Mouse (Mus musculus) hindbrain, postnatal 0 days (tissue): ENCODE measurements at regions not wholly inside any gene's neighbourhood (a gene's known extent, or its start where the extent isn't known, plus 50 kb on each side); places are given as distances from the start of the nearest gene placed in this dataset.

Experiments
- ATAC-seq: fragments of 200-750 bp; cut with Nextera tagmentation; 2 replicates; pipeline ENCODE4 v1.8.0; 2017; ENCODE audit warnings: mild to moderate bottlenecking, moderate TSS enrichment, moderate library complexity
- DNase-seq: peaks from one replicate; pipeline ENCODE4 v3.0.0-alpha.2; 2015; ENCODE audit warnings: low spot score
- H3K27ac ChIP-seq: fragments of 300-500 bp; sonication (generic); 2 replicates; pipeline ENCODE4 v1.5.1; 2014; ENCODE audit warnings: mild to moderate bottlenecking
- H3K27me3 ChIP-seq: fragments of 300-500 bp; sonication (generic); 2 replicates; pipeline ENCODE4 v1.6.1; 2014; ENCODE audit warnings: low read length, mixed read lengths; ENCODE audit not compliant: insufficient read depth
- H3K36me3 ChIP-seq: fragments of 300-500 bp; sonication (generic); 2 replicates; pipeline ENCODE4 v1.6.1; 2014; ENCODE audit warnings: low read length, mixed read lengths; ENCODE audit not compliant: insufficient read depth
- H3K4me1 ChIP-seq: fragments of 300-500 bp; sonication (generic); 2 replicates; pipeline ENCODE4 v1.6.1; 2014; ENCODE audit warnings: antibody characterized with exemption, low read length, mixed read lengths; ENCODE audit not compliant: insufficient read depth
- H3K4me2 ChIP-seq: fragments of 300-500 bp; sonication (generic); 2 replicates; pipeline ENCODE4 v1.6.1; 2014; ENCODE audit warnings: low read depth, mild to moderate bottlenecking, low read length, moderate library complexity, mixed read lengths
- H3K4me3 ChIP-seq: fragments of 300-500 bp; sonication (generic); 2 replicates; pipeline ENCODE4 v1.5.1; 2014; ENCODE audit warnings: low read length
- H3K9ac ChIP-seq: fragments of 300-500 bp; sonication (generic); replicated peaks from 2 replicates; pipeline ENCODE4 v1.6.1; 2014; ENCODE audit warnings: mild to moderate bottlenecking, low read length, moderate library complexity, mixed read lengths
- H3K9me3 ChIP-seq: fragments of 300-500 bp; sonication (generic); 2 replicates; pipeline ENCODE4 v1.6.1; 2016; ENCODE audit warnings: low read length, mixed read lengths
- CTCF ChIP-seq: IDR thresholded peaks from 2 replicates; pipeline ENCODE4 v1.5.1; 2016; ENCODE audit warnings: antibody characterized with exemption, control low read depth, low read depth
- WGBS: fragments of 180-500 bp; shearing (Covaris S2); extraction: QIAGEN DNeasy Blood & Tissue Kit; methylation state at CpG from one replicate; pipeline ENCODE4 v1.1.7; 2014; 5-methylcytosine and 5-hydroxymethylcytosine counted together

DNA sequence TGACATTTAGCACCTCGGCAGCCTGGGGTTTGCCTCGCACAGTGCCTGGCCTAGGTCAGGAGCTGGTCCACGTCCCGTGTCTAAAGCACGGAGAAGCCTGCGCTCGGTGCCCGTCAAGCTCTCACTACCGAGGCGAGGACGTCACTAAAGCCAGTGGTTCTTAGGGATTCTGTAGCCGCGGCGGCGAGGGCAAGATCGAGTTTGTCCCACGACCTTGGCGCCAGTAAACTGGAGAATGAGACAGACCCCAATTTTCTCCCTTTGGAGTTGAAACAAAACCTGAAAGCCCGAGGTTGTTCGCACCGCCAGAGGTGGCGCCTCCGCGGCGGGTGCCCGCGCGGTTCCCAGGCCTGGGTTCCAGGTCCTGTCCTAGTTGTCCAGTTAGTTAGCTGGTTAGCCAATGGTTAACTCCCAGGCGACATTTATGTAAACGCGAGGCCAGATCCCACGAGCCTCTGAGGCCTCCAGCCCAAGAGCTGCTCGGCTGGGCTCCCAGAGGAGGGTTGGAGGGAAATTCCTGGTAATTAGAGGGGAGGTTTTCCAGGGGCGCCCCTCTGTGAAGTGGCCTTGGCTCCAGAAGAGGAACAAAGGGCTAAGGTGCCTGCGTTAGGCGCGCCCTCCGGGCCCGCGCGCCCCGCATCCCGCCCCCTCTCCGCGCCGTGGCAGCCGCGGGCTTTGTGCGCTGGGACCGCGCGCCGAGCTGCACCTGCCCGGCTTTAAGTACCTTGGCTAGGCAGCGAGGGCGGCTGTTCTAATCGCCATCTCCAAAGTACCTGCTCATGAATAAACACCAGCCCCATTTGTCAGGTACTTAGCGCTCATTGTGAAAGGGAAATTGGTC, 74.0 kb downstream of the Rhcg start:
- peaks cover 9% of the 10 kb centered on the region; the same call in 1 of the 2 replicates for H3K4me1 ChIP-seq
- no peaks in the 10 kb centered on the region for H3K36me3 ChIP-seq
- WGBS = 2% methylated on average over 58 of the region's 58 CpGs
- H3K4me3 ChIP-seq = peak overlapping the region; percentile 37
- H3K27ac ChIP-seq = peak overlapping the region; percentile 88
- peak; percentile 63 for DNase-seq
- no peaks in the 10 kb centered on the region; the same call in 1 of the 2 replicates for H3K27me3 ChIP-seq
- H3K9me3 ChIP-seq = no peaks in the 10 kb centered on the region
- peak overlapping the region; percentile 61 for H3K4me2 ChIP-seq
- H3K9ac ChIP-seq = peak overlapping the region; percentile 59
- TF ChIP-seq CTCF = peak; percentile 29
- ATAC-seq = peak; percentile 24

DNA sequence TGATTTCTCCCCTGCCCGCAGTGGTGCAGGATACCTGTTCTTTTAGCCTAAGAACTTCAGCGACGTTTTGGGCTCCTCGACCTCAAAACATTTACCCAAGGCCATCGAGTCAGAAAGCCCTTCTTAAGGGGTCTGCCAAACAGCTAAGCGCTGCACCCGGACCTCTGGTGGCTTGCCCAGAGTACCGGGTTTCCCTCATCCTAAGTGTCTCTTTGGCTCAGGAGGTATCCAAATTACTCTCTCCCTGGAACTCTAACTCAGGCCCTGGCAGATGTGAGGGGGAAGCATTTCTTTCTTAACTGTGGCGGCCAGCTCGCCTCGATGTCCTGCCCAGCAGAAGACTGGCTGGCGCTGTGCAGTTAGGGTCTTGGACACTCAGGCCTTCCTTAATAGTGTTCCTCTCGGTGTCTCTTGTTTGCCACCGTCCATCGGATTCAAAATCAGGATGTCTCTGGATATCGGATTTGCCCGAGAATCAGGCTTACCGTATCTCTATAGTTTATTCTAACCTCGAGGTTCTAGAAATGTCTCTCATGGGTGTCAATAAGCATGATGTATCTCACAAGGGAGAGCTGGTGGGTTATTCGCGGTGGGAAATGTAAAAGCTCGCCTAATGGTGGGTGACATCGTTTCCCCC, 75.0 kb downstream of the Rhcg start:
- H3K9me3 ChIP-seq = no peaks in the 10 kb centered on the region
- no peaks in the 10 kb centered on the region; the same call in 1 of the 2 replicates for H3K27me3 ChIP-seq
- TF ChIP-seq CTCF = no peak
- peak overlapping the region; percentile 88 for H3K27ac ChIP-seq
- H3K4me1 ChIP-seq = peaks cover 9% of the 10 kb centered on the region; the same call in 1 of the 2 replicates
- H3K9ac ChIP-seq = 0 out of 2 replicates have a peak overlapping the region, but pooled peaks have one; percentile 9
- H3K36me3 ChIP-seq = no peaks in the 10 kb centered on the region
- H3K4me2 ChIP-seq = peak overlapping the region; percentile 61
- ATAC-seq (no peak), DNase-seq (no peak)
- 15% methylated on average over 23 of the region's 23 CpGs for WGBS
- H3K4me3 ChIP-seq = no peak overlapping the region

DNA sequence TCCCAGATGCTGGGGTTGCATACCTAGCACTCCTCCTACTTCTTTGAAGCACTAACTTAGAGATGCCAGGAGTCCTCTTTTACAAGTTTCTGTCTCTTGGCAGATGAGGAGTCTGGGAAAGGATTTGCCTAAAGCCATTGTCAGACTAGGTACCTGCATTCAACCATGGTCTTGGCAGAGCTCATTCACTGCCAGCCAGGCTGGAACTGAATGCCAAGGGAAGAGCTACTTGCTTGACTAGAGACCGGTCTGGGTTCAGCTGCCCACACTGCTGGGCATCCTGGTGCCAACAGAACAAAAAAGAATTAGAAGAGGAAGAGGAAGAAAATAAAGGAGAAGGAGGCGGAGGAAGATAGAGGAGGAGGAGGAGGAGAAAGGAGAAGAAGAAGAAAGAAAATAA, 74.1 kb upstream of the Polg start:
- H3K9me3 ChIP-seq = no peaks in the 10 kb centered on the region
- peaks cover 13% of the 10 kb centered on the region; the same call in 1 of the 2 replicates for H3K4me1 ChIP-seq
- H3K27me3 ChIP-seq = peaks cover 3% of the 10 kb centered on the region; the same call in 1 of the 2 replicates
- no peak overlapping the region for H3K4me3 ChIP-seq
- no peak for DNase-seq
- no peak overlapping the region for H3K4me2 ChIP-seq
- WGBS = 40% methylated on average over 2 of the region's 2 CpGs
- no peak for ATAC-seq
- H3K27ac ChIP-seq = no peak overlapping the region
- no peak overlapping the region for H3K9ac ChIP-seq
- no peak for TF ChIP-seq CTCF
- no peaks in the 10 kb centered on the region for H3K36me3 ChIP-seq

DNA sequence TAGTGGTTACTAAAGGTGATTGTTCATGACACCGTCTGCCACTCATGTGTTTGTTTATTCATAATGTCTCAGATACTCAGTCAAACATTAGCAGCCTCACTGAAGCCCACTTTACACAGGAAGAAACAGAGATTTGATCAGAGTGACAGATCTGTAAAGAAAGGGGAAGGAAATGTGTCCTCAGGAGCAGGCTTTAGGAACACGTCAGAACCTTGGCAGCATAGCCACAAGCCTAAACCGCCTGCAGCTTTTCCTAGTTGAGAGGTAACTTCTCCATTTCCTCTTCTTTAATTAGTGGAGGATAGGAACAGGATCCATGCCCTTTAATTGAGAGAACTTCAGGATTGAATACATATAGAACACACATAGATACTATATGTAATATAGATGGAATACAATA, 73.3 kb upstream of the Polg start:
- H3K36me3 ChIP-seq = no peaks in the 10 kb centered on the region
- no peak for TF ChIP-seq CTCF
- WGBS = 35% methylated on average over 3 of the region's 3 CpGs
- DNase-seq (no peak), ATAC-seq (no peak)
- H3K4me1 ChIP-seq = peaks cover 13% of the 10 kb centered on the region; the same call in 1 of the 2 replicates
- no peak overlapping the region for H3K4me3 ChIP-seq
- no peak overlapping the region for H3K4me2 ChIP-seq
- H3K27me3 ChIP-seq = 0 out of 2 replicates have a peak, but pooled peaks cover 3% of the 10 kb centered on the region
- no peak overlapping the region for H3K27ac ChIP-seq
- no peak overlapping the region for H3K9ac ChIP-seq
- H3K9me3 ChIP-seq = no peaks in the 10 kb centered on the region

DNA sequence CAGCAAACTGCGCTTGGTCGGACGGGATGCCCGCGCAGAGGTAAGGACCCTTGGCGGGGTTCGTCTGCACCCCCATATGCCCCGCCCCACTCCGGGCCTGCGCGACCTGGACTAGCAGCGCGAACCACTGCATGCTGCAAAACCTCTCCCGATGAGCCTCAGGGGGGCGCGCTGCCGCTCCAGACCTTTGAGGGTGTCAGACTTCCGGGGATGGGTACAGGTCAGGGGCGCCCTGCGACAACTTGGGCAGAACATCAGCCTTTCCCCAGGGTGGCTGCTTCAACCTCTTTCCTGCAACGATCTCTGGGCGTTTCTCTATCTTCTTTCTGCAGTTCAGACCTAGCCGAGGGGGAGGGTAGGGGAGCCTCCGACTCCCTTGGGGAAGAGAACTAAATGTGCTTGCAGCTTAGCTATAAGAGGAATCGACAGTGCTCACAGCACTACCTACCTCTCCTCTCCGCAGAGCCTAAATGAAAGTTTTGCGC, 70.0 kb upstream of the Polg start:
- Histone ChIP-seq H3K36me3 (no peaks in the 10 kb centered on the region), H3K27ac (peak overlapping the region; percentile 91), H3K9me3 (no peaks in the 10 kb centered on the region), H3K4me1 (peaks cover 25% of the 10 kb centered on the region; the same call in 1 of the 2 replicates), H3K27me3 (0 out of 2 replicates have a peak, but pooled peaks cover 3% of the 10 kb centered on the region), H3K4me2 (peak overlapping the region; percentile 97), H3K9ac (peak overlapping the region; percentile 82), H3K4me3 (peak overlapping the region; percentile 62)
- TF ChIP-seq CTCF = peak; percentile 70
- ATAC-seq (peak; percentile 74), DNase-seq (peak; percentile 87)
- under 1% methylated on average over 27 of the region's 27 CpGs for WGBS

DNA sequence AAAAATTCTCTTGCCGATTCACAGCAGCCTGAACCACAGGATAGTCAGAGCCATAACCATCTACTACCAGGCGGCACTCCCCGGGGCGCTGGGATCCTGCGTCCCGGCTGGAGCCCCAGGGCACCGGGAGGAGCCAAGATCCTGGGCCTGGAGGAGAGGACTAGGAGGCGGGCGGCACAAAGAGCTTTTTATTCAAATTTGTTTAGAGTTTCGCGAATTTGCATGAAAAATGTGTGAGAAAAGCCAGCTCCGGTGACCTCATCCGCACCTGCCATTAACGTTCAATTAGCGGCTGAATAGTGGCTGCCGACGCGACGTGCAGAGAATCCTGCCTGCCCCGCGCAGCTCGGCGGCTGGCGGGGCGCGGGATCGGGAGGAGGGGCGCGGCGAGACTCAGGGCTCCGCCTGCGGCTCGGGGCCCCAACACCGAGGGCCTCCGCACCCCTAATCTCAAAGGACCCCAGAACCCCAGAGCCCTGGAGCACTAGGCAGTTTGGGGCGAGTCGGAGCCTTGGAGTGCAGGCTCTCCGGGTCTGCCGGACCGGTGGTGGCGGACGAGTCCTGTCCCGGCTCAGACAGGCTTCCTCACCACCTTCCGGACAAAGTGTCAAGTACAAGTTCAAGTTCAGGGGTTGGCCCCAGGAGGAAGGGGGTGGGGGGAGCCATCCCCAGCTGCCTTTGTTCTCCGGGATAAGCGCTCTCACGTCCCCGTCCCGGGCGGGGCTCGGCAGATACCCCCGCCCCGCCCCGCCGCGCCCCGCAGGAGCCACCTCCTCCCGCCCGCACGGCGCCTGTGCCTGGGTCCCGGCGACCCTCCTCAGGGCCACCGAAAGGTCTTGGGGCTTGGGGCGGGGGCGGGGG, 69.3 kb upstream of the Polg start:
- no peaks in the 10 kb centered on the region for H3K9me3 ChIP-seq
- H3K4me2 ChIP-seq = peak overlapping the region; percentile 97
- H3K9ac ChIP-seq = peak overlapping the region; percentile 82
- H3K4me3 ChIP-seq = peak overlapping the region; percentile 62
- peak overlapping the region; percentile 91 for H3K27ac ChIP-seq
- ATAC-seq (peak; percentile 63), DNase-seq (peak; percentile 87)
- under 1% methylated on average over 59 of the region's 66 CpGs for WGBS
- no peaks in the 10 kb centered on the region for H3K36me3 ChIP-seq
- H3K4me1 ChIP-seq = peaks cover 25% of the 10 kb centered on the region; the same call in 1 of the 2 replicates
- TF ChIP-seq CTCF = no peak
- 0 out of 2 replicates have a peak, but pooled peaks cover 3% of the 10 kb centered on the region for H3K27me3 ChIP-seq
